Mouse (Mus musculus): Measurements from ENCODE around the gene Cep85l.

- TF ChIP-seq CTCF (IDR thresholded peaks at IDR 0.05; ENCODE audit: extremely low read depth, insufficient read depth, low read length) (no peak), POLR2A (IDR thresholded peaks at IDR 0.05; ENCODE audit: extremely low read depth, insufficient read depth, low read length) (no peak)
Observed at GRCm38 (mm10) chr10:53406845-53407244, 27.1 kb upstream of the Cep85l start.

Measured in cortical plate, adult 2 months (tissue).